Mouse (Mus musculus) lung, adult 2 months (tissue): ENCODE data around the gene Sox15. TPM values are rescaled to one million over a fixed set of nuclear protein-coding genes. Genes with fewer than 3 reads are reported as not detected.

ENCODE experiments used
- DNase-seq: peaks from one replicate; pipeline ENCODE4 v3.0.0; 2022
- H3K4me1 ChIP-seq: fragments of 200-500 bp; 2 replicates; pipeline ENCODE4 v1.6.1; 2011; ENCODE audit warnings: low read length; ENCODE audit not compliant: control insufficient read depth, insufficient read depth
- H3K4me3 ChIP-seq: fragments of 200-500 bp; replicated peaks from 2 replicates; pipeline ENCODE3; 2011; ENCODE audit warnings: low read depth, mild to moderate bottlenecking, control low read depth, low read length; ENCODE audit errors: extremely low read depth
- CTCF ChIP-seq: fragments of 200-500 bp; IDR thresholded peaks from 2 replicates; pipeline ENCODE4 v1.5.1; 2011; ENCODE audit warnings: mild to moderate bottlenecking, low read length, control low read depth; ENCODE audit not compliant: insufficient read depth
- POLR2A ChIP-seq: fragments of 200-500 bp; IDR thresholded peaks from 2 replicates; pipeline ENCODE4 v1.6.1; 2011; ENCODE audit warnings: low read depth, mild to moderate bottlenecking, control low read depth, low read length, borderline replicate concordance; ENCODE audit errors: extremely low read depth
- WGBS: fragments of 180-500 bp; shearing (Covaris S2); methylation state at CpG from one replicate; pipeline ENCODE4 v1.1.7; 2018; 5-methylcytosine and 5-hydroxymethylcytosine counted together
- polyA plus RNA-seq: library from polyadenylated mRNA; depleted of rRNA; stranded (reverse); fragments of >200 nt; gene quantifications from 2 replicates; pipeline ENCODE4 v1.2.3, GENCODE M21; 2012

The Sox15 gene
- polyA plus RNA-seq, 1 experiment, result 5.5 TPM

GRCm38 (mm10) chr11:69632284-69633089, 22.6 kb upstream of the Sox15 start, which contains the start of gene Fxr2:
TSS of gene Fxr2 (plus strand) at chr11:69632990.
- DNase-seq, result peak; percentile 100
- Histone ChIP-seq H3K4me1 (peaks cover 5% of the 10 kb centered on the region), H3K4me3 (peak within 1 kb of the TSS; percentile 76)
- 1% methylated on average over 43 of the region's 56 CpGs for WGBS
- TF ChIP-seq POLR2A (peak; percentile 68; the same call in 1 of the 2 replicates), CTCF (peak; percentile 69)

GRCm38 (mm10) chr11:69633128-69633866, 21.8 kb upstream of the Sox15 start:
- TF ChIP-seq CTCF, result no peak
- TF ChIP-seq POLR2A, result no peak
- DNase-seq, result no peak
- H3K4me3 ChIP-seq, result peak overlapping the region; percentile 76
- under 1% methylated on average over 39 of the region's 50 CpGs for WGBS
- peaks cover 5% of the 10 kb centered on the region for H3K4me1 ChIP-seq

DNA sequence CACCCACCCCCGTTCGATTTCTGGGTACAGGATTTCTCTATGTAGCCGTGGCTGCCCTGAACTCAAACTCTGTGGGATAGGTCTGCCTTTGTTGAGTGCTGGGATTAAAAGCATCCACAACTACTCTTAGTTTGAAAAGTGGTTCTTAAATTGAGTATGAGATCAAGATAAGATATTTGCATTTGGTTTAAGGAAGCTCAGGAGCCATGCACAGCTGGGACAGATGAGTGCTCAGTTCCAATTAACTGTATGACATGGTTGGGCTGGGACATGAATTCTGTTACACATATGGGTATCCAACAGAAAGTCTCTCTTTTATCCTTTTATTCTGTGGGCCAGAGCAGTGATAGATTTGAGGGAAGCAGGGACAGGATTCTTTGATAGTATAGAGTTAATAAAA, 19.6 kb upstream of the Sox15 start:
- no peak overlapping the region for H3K4me3 ChIP-seq
- WGBS, result 68% methylated on average over 3 of the region's 3 CpGs
- no peak for DNase-seq
- TF ChIP-seq CTCF, result no peak
- no peak for TF ChIP-seq POLR2A
- peaks cover 5% of the 10 kb centered on the region for H3K4me1 ChIP-seq

GRCm38 (mm10) chr11:69645860-69646259, 9.3 kb upstream of the Sox15 start:
- TF ChIP-seq CTCF (no peak), POLR2A (no peak)
- no peaks in the 10 kb centered on the region for H3K4me1 ChIP-seq
- no peak for DNase-seq
- no peak overlapping the region for H3K4me3 ChIP-seq
- WGBS, result 80% methylated on average over 5 of the region's 5 CpGs

DNA sequence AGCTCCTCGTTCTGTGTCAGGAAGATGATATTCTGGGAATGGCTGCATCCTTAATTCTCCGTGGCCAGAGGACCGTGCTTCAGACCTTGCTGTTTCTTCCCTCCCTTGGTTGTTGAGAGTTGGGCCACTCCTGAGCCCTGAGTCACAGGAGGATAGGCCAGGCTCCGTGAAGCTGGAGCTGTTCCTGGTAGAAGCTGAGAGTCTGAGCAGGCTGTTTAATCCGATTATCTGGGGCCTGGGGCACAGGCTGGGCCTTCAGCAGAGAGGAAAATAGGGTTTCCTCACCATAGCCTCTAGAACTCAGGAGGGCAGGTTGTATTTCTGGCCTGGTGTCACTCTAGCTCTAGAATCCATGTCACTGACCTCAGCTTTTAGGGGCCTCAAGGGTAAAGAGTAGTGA, 1.7 kb upstream of the Sox15 start:
- no peaks in the 10 kb centered on the region for H3K4me1 ChIP-seq
- H3K4me3 ChIP-seq, result no peak overlapping the region
- no peak for DNase-seq
- TF ChIP-seq POLR2A (no peak), CTCF (no peak)
- 66% methylated on average over 5 of the region's 5 CpGs for WGBS

DNA sequence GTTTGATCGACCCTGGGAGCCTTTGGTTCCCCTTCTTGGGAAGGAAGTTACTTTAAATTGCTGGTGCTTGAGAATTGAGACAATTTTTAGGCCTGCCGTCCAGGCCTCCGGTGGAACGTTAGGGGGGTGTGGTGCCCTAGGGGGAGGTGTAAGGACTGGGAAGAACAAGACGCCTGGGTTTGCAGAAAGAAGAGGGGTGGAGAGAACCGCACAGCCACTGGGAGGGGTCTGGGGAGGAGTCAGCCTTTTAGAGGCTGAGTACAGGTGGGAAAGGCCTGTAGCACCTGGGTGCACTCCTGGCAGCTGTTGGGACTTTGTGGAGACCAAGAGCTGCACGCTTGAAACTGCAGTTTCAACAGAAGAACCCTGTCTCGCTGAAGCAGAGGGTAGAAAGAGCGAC, 354 bp upstream of the Sox15 start:
- WGBS, result 41% methylated on average over 9 of the region's 9 CpGs
- DNase-seq, result no peak
- TF ChIP-seq CTCF, result no peak
- no peak for TF ChIP-seq POLR2A
- Histone ChIP-seq H3K4me1 (no peaks in the 10 kb centered on the region), H3K4me3 (no peak overlapping the region)

GRCm38 (mm10) chr11:69656065-69656455, 946 bp downstream of the Sox15 start:
- DNase-seq, result no peak
- Histone ChIP-seq H3K4me3 (no peak overlapping the region), H3K4me1 (no peaks in the 10 kb centered on the region)
- TF ChIP-seq CTCF, result no peak
- no peak for TF ChIP-seq POLR2A
- WGBS, result 51% methylated on average over 5 of the region's 5 CpGs

DNA sequence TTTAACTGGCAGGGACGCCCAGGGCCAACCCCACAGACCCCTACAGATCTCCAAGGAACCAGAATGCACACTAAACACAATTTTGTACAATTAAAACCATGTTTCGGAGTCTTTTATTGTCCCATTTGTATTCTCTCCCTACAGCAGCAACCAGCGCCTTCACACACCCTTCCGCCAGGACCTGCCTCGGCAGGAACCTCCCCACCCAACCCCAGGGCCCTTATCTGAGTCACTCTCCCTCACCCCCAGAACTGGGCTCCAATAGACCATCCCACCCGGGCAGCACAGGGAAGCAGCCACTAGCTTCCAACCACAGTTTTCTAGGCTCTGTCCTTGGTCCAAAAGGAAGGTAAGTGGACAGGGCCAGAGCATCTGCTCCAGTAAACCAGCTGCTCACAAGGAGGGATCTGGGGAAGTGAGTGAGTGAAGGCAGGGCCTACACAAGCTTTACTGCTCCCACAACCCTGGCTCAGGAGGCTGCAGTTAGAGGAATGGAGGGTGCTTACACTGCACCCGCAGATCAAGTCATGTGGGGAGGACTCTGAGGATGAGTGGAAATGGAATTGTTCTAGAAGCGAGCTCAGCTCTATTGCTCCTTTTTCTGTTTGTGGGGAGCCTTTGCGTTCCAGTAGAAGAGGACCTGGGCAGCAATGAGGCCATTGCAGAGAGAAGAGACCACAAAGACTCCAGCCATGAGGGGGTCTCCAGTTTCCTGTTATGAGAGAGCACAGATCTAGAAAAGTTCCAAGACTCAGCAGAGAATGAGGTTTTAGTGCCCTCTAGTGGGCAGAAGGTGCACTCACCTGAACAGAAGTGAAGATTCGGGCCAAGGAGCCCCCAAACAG, 1.7 kb downstream of the Sox15 start:
- DNase-seq, result peak; percentile 38
- 73% methylated on average over 10 of the region's 10 CpGs for WGBS
- TF ChIP-seq CTCF (peak; percentile 68), POLR2A (no peak)
- Histone ChIP-seq H3K4me3 (no peak overlapping the region), H3K4me1 (no peaks in the 10 kb centered on the region)

DNA sequence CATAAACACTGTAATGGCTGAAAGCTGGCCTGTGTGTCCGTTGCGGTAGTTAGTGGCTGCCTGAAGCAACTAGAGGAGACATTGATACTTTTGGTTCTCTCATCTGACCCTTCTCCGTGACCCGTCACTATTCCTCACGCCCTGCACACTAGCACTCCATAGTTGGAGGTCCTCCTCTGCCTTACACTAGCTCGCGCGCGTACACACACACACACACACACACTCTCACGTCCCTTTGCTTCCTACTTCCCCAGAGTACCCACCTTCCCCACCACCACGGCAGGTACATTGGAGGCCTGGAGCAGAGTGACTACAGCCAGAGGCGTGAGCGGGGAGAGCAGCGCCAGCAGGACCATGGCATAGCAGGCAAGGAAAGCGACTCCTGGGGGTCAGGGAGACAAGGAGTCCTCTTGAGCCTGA, 2.4 kb downstream of the Sox15 start:
- TF ChIP-seq POLR2A (no peak), CTCF (no peak)

More for the DNA sequence above, 2.4 kb downstream of the Sox15 start:
- no peak overlapping the region for H3K4me3 ChIP-seq
- 81% methylated on average over 15 of the region's 15 CpGs for WGBS
- no peak for DNase-seq
- H3K4me1 ChIP-seq, result no peaks in the 10 kb centered on the region
